In genomic region chr19:10018527-10018818, GRCm38 (mm10) we compare ENCODE assay signal across 9 mouse cellular contexts. TPM values are rescaled to one million over a fixed set of nuclear protein-coding genes. Genes with fewer than 3 reads are reported as not detected.
A peak's percentile ranks its signal among the peaks of the same experiment; 100 is the strongest.
DNase-seq lines count a peak whose midpoint lies in the region; ATAC-seq and TF ChIP-seq lines count a peak whose summit lies in the region.
"Had no signal": no experiment of that assay in that cellular context is flagged by ENCODE, and none has a peak within 500 bp of the region (broad histone marks: within the 10 kb centered on the region; RNA-seq: fewer than 3 reads in every experiment).

No protein-coding gene starts in this region.

- WGBS in kidney, postnatal 0 days, result 0% methylated on average over 3 of the region's 3 CpGs
- WGBS in embryonic facial prominence, embryonic 10.5 days, result under 1% methylated on average over 3 of the region's 3 CpGs
- WGBS in hindbrain, postnatal 0 days, result 7% methylated on average over 3 of the region's 3 CpGs
- WGBS in midbrain, embryonic 16.5 days, result 2% methylated on average over 3 of the region's 3 CpGs

- H3K27me3 ChIP-seq in kidney, postnatal 0 days (ENCODE audit: insufficient read depth, low read length), result no peaks in the 10 kb centered on the region
- peaks cover 6% of the 10 kb centered on the region; the same call in 1 of the 2 replicates for H3K27me3 ChIP-seq in embryonic facial prominence, embryonic 10.5 days (replicated peaks; ENCODE audit: low read depth, poor library complexity, severe bottlenecking)
- H3K27me3 ChIP-seq in hindbrain, postnatal 0 days (ENCODE audit: insufficient read depth, low read length), result no peaks in the 10 kb centered on the region
- no peaks in the 10 kb centered on the region for H3K27me3 ChIP-seq in midbrain, embryonic 16.5 days (ENCODE audit: control insufficient read depth, insufficient read depth, low read depth, low read length)

- ATAC-seq in kidney, postnatal 0 days (replicated peaks; ENCODE audit: low FRiP score, low read depth), result 0 out of 2 replicates have a peak, but pooled peaks have one; percentile 5
- ATAC-seq in hindbrain, postnatal 0 days, result no peak
- peak; percentile 5; the same call in 1 of the 2 replicates for ATAC-seq in midbrain, embryonic 16.5 days

- peak overlapping the region; percentile 65 for H3K9ac ChIP-seq in kidney, postnatal 0 days (ENCODE audit: low read depth, low read length)
- peak overlapping the region; percentile 60 for H3K9ac ChIP-seq in hindbrain, postnatal 0 days (replicated peaks; ENCODE audit: low read length)
- H3K9ac ChIP-seq in midbrain, embryonic 16.5 days (ENCODE audit: low read depth, low read length), result peak overlapping the region; percentile 79

- no peak for DNase-seq in kidney, postnatal 0 days (ENCODE audit: low spot score)
- no peak for DNase-seq in kidney, adult 18-20 months
- no peak for DNase-seq in embryonic facial prominence, embryonic 10.5 days (ENCODE audit: low spot score)
- DNase-seq in hindbrain, postnatal 0 days (ENCODE audit: low spot score), result no peak
- no peak for DNase-seq in right cerebral cortex, postnatal 10 days (ENCODE audit: low spot score in 2 of 2)
- DNase-seq in thymus, adult 18-20 months, result no peak
- DNase-seq in cerebellum, adult 18-20 months, result no peak

- H3K36me3 ChIP-seq in kidney, postnatal 0 days (ENCODE audit: insufficient read depth, low read length), result no peaks in the 10 kb centered on the region
- no peaks in the 10 kb centered on the region for H3K36me3 ChIP-seq in embryonic facial prominence, embryonic 10.5 days (replicated peaks)
- H3K36me3 ChIP-seq in hindbrain, postnatal 0 days (ENCODE audit: insufficient read depth, low read length), result no peaks in the 10 kb centered on the region
- no peaks in the 10 kb centered on the region for H3K36me3 ChIP-seq in midbrain, embryonic 16.5 days (ENCODE audit: control insufficient read depth, insufficient read depth, low read length)

- H3K27ac ChIP-seq in kidney, postnatal 0 days, result peak overlapping the region; percentile 37; the same call in 1 of the 2 replicates
- peak overlapping the region; percentile 91 for H3K27ac ChIP-seq in embryonic facial prominence, embryonic 10.5 days (replicated peaks)
- peak overlapping the region; percentile 51; the same call in 1 of the 2 replicates for H3K27ac ChIP-seq in hindbrain, postnatal 0 days
- no peak overlapping the region for H3K27ac ChIP-seq in midbrain, embryonic 16.5 days (ENCODE audit: low read length)

- peaks cover 28% of the 10 kb centered on the region for H3K4me1 ChIP-seq in kidney, postnatal 0 days (replicated peaks; ENCODE audit: insufficient read depth, low read length)
- H3K4me1 ChIP-seq in embryonic facial prominence, embryonic 10.5 days, result peaks cover 90% of the 10 kb centered on the region
- H3K4me1 ChIP-seq in hindbrain, postnatal 0 days (ENCODE audit: insufficient read depth, low read length), result peaks cover 17% of the 10 kb centered on the region
- H3K4me1 ChIP-seq in midbrain, embryonic 16.5 days (ENCODE audit: control insufficient read depth, insufficient read depth, low read length), result peaks cover 12% of the 10 kb centered on the region

- H3K9me3 ChIP-seq in kidney, postnatal 0 days (replicated peaks; ENCODE audit: low read length), result no peaks in the 10 kb centered on the region
- no peaks in the 10 kb centered on the region for H3K9me3 ChIP-seq in embryonic facial prominence, embryonic 10.5 days
- no peaks in the 10 kb centered on the region for H3K9me3 ChIP-seq in hindbrain, postnatal 0 days (ENCODE audit: low read length)
- no peaks in the 10 kb centered on the region for H3K9me3 ChIP-seq in midbrain, embryonic 16.5 days (replicated peaks; ENCODE audit: control insufficient read depth, low read length, poor library complexity, severe bottlenecking)

- TF ChIP-seq CTCF in kidney, postnatal 0 days (IDR thresholded peaks at IDR 0.05; ENCODE audit: low read depth), result no peak
- TF ChIP-seq CTCF in hindbrain, postnatal 0 days (IDR thresholded peaks at IDR 0.05; ENCODE audit: low read depth), result no peak

- peak overlapping the region; percentile 87 for H3K4me2 ChIP-seq in kidney, postnatal 0 days (ENCODE audit: low read length)
- H3K4me2 ChIP-seq in hindbrain, postnatal 0 days (ENCODE audit: low read depth, low read length), result peak overlapping the region; percentile 96
- H3K4me2 ChIP-seq in midbrain, embryonic 16.5 days (ENCODE audit: low read length), result peak overlapping the region; percentile 75

- H3K4me3 ChIP-seq in kidney, postnatal 0 days (replicated peaks; ENCODE audit: low read depth, low read length), result peak overlapping the region; percentile 56
- H3K4me3 ChIP-seq in embryonic facial prominence, embryonic 10.5 days, result peak overlapping the region; percentile 77
- H3K4me3 ChIP-seq in hindbrain, postnatal 0 days (ENCODE audit: low read length), result peak overlapping the region; percentile 67
- H3K4me3 ChIP-seq in midbrain, embryonic 16.5 days (ENCODE audit: low read depth, low read length), result peak overlapping the region; percentile 65

RNA-seq across cellular contexts. Expression of gene Rab3il1, which starts 17.0 kb away (rescaled TPM):
- polyA plus RNA-seq in kidney, postnatal 0 days (2015; fragmentation: Nextera tagmentation; extraction: Ambion mirVana), result 30.6 and 31.5 TPM in 2 replicates
- polyA plus RNA-seq in embryonic facial prominence, embryonic 10.5 days (2016; fragmentation: Nextera tagmentation; extraction: Ambion mirVana), result 51.7 and 57.4 TPM in 2 replicates
- total RNA-seq in hindbrain, postnatal 0 days (2014; rRNA removed), result 19.7 and 23.0 TPM in 2 replicates
- 20.1 and 22.2 TPM in 2 replicates for polyA plus RNA-seq in hindbrain, postnatal 0 days (2015; fragmentation: Nextera tagmentation; extraction: Ambion mirVana)
- polyA plus RNA-seq in midbrain, embryonic 16.5 days (2015; fragmentation: Nextera tagmentation; extraction: Ambion mirVana), result 21.4 and 21.8 TPM in 2 replicates

RNA-seq across cellular contexts. Expression of gene Best1, which starts 17.0 kb away (rescaled TPM):
- polyA plus RNA-seq in kidney, postnatal 0 days (2015; fragmentation: Nextera tagmentation; extraction: Ambion mirVana), result 1.8 and 3.3 TPM in 2 replicates
- 1.6 TPM in 2 replicates for polyA plus RNA-seq in embryonic facial prominence, embryonic 10.5 days (2016; fragmentation: Nextera tagmentation; extraction: Ambion mirVana)
- total RNA-seq in hindbrain, postnatal 0 days (2014; rRNA removed), result 0.86 and 1.5 TPM in 2 replicates
- polyA plus RNA-seq in hindbrain, postnatal 0 days (2015; fragmentation: Nextera tagmentation; extraction: Ambion mirVana), result 2.6 and 3.0 TPM in 2 replicates
- polyA plus RNA-seq in midbrain, embryonic 16.5 days (2015; fragmentation: Nextera tagmentation; extraction: Ambion mirVana), result 2.9 TPM in 2 replicates
- total RNA-seq: hematopoietic stem cell, adult 5-6 weeks had no signal

RNA-seq across cellular contexts. Expression of gene Fads3, which starts 22.9 kb away (rescaled TPM):
- polyA plus RNA-seq in kidney, postnatal 0 days (2015; fragmentation: Nextera tagmentation; extraction: Ambion mirVana), result 35.0 and 37.4 TPM in 2 replicates
- polyA plus RNA-seq in embryonic facial prominence, embryonic 10.5 days (2016; fragmentation: Nextera tagmentation; extraction: Ambion mirVana), result 4.0 and 4.3 TPM in 2 replicates
- 52.5 and 59.0 TPM in 2 replicates for total RNA-seq in hindbrain, postnatal 0 days (2014; rRNA removed)
- 35.1 and 37.4 TPM in 2 replicates for polyA plus RNA-seq in hindbrain, postnatal 0 days (2015; fragmentation: Nextera tagmentation; extraction: Ambion mirVana)
- 31.6 and 38.2 TPM in 2 replicates for polyA plus RNA-seq in midbrain, embryonic 16.5 days (2015; fragmentation: Nextera tagmentation; extraction: Ambion mirVana)

RNA-seq across cellular contexts. Expression of gene Fth1, which starts 38.1 kb away (rescaled TPM):
- polyA plus RNA-seq in kidney, postnatal 0 days (2015; fragmentation: Nextera tagmentation; extraction: Ambion mirVana), result 2,883 and 2,906 TPM in 2 replicates
- polyA plus RNA-seq in embryonic facial prominence, embryonic 10.5 days (2016; fragmentation: Nextera tagmentation; extraction: Ambion mirVana), result 1,291 and 1,338 TPM in 2 replicates
- total RNA-seq in hindbrain, postnatal 0 days (2014; rRNA removed), result 301 and 443 TPM in 2 replicates
- 2,616 and 2,786 TPM in 2 replicates for polyA plus RNA-seq in hindbrain, postnatal 0 days (2015; fragmentation: Nextera tagmentation; extraction: Ambion mirVana)
- polyA plus RNA-seq in midbrain, embryonic 16.5 days (2015; fragmentation: Nextera tagmentation; extraction: Ambion mirVana), result 1,587 and 1,694 TPM in 2 replicates
